Mouse (Mus musculus): ENCODE data around the gene Trmt1l. TPM values are rescaled to one million over a fixed set of nuclear protein-coding genes. Genes with fewer than 3 reads are reported as not detected.
"Not testable (repeated sequence)": the region's sequence is repeated elsewhere in the genome, so short reads cannot be mapped to it uniquely, and the experiment has no call there.

The Trmt1l gene
- total RNA-seq (2021) = 10 to 100 TPM; 12.8 to 12.9 TPM
- long read RNA-seq, experiment 1, transcript Trmt1l-201 (15 exons, 2,749 nt) = major isoform, 6 of 14 reads
- long read RNA-seq, experiment 1, partial matches to known transcripts = 3 of 14 reads
- long read RNA-seq, experiment 1, other reads (novel, unspliced or antisense) = 0 of 14 reads
- long read RNA-seq, experiment 2, transcript Trmt1l-201 (15 exons, 2,749 nt) = major isoform, 19 of 22 reads
- long read RNA-seq, experiment 2, partial matches to known transcripts = 0 of 22 reads
- long read RNA-seq, experiment 2, other reads (novel, unspliced or antisense) = 3 of 22 reads

DNA sequence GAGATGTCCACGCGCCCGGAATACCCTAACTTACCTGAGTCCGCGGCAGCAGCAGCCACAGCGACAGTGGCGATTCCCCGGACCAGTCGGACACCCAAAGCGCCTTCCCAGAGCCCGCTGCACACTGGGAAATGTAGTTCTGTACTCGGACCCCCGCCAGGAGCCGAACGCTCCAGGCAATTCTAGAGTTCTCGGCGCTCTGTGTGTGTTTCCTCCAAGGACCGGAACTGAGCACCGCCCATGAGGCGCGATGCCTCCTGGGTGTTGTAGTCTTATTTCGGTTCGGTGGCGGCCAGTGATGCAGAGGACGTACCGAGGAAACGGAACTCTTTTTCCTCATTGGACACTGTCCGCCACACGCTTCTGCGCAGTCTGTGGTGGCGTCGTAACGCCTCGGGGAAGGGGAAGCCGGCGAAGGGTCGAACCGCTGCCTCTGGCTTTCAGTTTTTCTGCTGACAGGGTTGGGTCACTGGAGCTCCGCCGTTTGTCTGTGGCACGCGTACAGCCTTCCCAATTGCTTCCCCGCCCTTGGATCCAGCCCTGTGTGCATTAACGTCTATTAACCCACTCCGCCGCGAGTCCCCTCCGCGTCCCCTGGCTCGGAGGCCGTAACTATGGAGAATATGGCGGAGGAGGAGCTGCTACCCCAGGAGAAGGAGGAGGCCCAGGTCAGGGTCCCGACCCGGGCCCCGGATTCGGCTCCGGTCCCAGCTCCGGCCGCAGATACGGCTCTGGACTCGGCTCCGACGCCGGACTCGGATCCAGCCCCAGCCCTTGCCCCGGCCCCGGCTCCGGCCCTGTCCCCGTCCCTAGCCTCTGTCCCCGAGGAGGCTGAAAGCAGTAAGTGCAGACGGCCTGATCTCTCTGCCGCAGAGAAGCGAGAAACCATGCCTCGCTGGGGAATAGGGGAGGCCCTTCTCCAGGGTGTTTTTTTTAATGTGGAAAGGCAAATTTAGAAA is at the start of gene Trmt1l, which contains the start of gene Swt1:
Gene Trmt1l, plus strand, starts transcription at position 280 of the 959 bp plus-strand sequence.
Gene Swt1, minus strand, starts transcription at position 193 of the 959 bp plus-strand sequence.
- peak; percentile 99 for DNase-seq

DNA sequence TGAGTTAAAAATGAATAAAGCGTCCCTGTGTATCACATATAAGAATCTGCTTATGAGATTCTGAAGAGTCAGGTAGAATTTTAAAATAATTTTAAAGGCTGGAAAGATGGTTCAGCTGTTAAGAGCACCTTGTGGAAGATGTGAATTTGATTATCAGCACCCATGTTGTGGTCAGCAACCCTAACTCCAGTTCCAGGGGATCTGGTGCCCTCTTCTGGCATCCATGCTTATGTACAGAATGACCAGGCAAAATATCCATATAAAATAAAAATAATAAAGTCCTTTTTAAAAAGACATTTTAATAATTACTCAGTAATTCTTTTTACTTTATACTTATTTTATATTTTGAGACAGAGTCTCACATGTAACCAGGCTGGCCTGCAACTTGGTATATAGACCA is 38.3 kb upstream of the Trmt1l start:
- DNase-seq = no peak

- DNase-seq = no peak
These were observed 18.5 kb upstream of the Trmt1l start for GRCm38 (mm10) chr1:151409827-151410226.

GRCm38 (mm10) chr1:151422178-151422577 is 6.2 kb upstream of the Trmt1l start:
- DNase-seq = no peak

DNA sequence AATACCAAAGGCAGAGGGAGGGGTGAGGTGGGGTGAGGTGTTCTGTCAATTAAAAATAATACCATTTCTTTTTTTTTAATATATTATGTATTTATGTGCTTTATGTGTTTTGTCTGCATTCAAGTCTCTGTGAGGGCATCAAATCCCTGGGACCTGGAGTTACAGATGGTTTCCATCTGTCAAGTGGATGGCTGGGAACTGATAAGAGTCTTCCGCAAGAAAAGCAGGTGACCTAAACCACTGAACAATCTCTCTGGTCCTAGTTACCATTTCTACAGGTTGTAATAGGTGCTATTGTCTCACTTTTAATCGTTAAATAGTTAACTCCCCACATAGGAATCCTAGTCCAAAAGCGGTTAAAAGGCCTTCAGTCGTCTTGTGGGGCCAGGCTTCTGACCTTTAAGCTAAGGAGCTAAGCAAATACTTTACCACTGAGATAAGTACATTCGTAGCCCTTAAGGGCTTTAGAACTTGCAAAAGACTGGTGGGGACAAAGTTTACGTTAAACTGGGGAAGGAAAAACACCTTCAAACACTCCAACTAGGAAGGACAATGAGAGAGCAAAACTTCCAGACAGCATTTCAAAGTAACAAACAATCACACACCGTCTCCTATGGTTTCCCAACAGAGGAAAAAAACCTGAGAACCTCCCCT is 1.3 kb upstream of the Trmt1l start:
- no peak for DNase-seq

DNA sequence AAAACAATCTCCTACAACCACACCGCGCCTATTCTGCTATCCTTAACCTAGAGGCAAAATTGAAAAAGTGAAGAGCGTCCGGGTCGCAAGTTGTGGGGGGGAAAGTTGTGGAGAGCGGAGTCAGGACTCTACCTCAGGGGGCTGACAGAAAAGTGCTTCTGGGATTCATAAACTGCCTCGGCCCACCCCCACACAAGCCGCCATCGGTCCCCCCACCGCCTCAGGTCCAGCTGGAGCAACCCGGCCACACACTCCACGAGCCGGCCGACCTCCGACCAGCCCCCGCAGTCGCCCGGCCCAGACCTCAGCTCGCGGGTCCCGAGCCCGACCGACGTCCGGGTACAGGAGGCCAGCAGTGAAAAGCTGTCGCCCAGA is 467 bp upstream of the Trmt1l start:
- DNase-seq = no peak

GRCm38 (mm10) chr1:151429316-151429715 is 974 bp downstream of the Trmt1l start:
- no peak for DNase-seq

DNA sequence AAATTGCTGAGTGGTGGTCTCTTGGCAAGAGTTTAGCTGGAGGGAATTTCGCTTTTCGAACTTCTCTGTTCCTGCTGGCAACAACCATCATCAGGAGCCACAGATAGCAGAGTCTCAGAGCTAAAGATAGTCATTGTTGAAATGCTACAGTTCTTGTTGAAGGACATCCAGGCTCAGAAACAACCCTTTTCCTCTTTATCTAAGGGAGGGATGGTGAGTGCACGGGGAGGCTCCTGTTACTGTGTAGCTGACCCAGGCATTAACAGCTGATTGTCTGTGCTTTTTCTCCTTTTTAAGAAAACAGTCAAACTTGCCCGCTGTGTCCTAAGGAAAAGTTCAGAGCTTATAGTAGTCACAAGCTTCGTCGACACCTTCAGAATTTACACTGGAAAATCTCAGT is 7.1 kb downstream of the Trmt1l start:
- DNase-seq = no peak

- no peak for DNase-seq
These were observed 21.5 kb downstream of the Trmt1l start for GRCm38 (mm10) chr1:151449866-151450265.

- DNase-seq = no peak
These were observed 22.5 kb downstream of the Trmt1l start for GRCm38 (mm10) chr1:151450851-151451250.

- no peak for DNase-seq
These were observed 23.6 kb downstream of the Trmt1l start for GRCm38 (mm10) chr1:151451946-151452345.

DNA sequence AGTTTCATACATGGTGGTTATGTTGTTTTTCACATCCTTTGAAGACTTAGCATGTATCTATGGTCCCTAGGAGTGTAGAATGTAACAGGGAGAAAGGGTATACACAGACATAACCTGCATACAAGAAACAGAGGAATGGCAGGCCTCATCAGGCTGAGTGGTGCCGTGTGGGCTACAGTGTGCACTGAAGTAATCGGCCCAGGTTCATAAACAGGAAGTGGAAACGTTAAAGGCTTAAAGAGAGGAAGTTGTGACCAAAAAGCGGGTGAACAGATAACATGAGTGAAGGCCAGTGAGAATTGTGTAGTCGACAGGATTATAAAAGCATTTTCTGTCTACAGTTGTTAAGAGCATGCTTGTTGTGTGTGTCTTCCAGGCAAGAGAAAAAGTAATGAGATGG is 28.7 kb downstream of the Trmt1l start:
- DNase-seq = no peak

GRCm38 (mm10) chr1:151461265-151461664 is 32.9 kb downstream of the Trmt1l start:
- no peak for DNase-seq

GRCm38 (mm10) chr1:151464914-151465313 is 36.6 kb downstream of the Trmt1l start:
- DNase-seq = no peak

GRCm38 (mm10) chr1:151466571-151466970 is 38.2 kb downstream of the Trmt1l start:
- DNase-seq = no peak

DNA sequence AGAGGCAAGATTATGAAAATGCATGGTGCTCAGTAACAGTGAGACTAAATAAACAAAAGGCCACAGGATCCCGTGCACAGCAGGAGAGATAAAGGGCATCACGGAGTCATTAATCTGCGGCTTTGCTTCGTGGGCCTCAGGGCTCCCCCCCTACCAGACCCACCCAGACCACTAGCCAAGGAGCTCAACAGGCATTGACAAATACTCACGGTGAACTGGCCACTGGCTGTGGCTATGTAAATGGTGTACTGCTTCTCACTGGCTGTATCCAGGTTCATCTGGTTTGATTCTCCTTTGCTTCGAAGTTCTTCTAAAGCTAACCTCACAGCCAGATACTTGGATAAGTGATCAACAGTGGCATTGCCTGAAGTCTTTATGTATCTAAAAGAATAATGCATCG is 43.1 kb downstream of the Trmt1l start:
- DNase-seq = no peak

GRCm38 (mm10) chr1:151472386-151472785 is 44.0 kb downstream of the Trmt1l start:
- not testable (repeated sequence) for DNase-seq

DNA sequence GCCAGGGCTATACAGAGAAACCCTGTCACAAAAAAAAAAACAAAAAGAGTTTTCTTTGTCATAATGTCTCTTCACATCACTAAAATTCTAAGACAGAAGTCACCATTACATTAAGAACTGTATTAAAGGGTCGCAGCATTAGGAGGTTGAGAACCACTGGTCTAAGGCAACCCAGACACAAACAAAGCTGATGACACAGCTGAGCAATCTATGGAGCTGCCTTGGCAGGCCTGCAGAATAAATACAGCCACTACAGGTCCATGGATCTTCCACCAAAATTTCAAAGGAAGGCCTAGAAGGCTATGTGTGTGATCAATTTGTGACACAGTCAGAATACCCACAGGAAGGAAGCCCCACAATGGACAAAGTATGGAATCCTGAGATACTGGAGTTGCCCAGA is 54.2 kb downstream of the Trmt1l start:
- no peak for DNase-seq

- DNase-seq = no peak
These were observed 55.2 kb downstream of the Trmt1l start for GRCm38 (mm10) chr1:151483568-151483967.

GRCm38 (mm10) chr1:151484754-151485153 is 56.4 kb downstream of the Trmt1l start:
- DNase-seq = no peak

DNA sequence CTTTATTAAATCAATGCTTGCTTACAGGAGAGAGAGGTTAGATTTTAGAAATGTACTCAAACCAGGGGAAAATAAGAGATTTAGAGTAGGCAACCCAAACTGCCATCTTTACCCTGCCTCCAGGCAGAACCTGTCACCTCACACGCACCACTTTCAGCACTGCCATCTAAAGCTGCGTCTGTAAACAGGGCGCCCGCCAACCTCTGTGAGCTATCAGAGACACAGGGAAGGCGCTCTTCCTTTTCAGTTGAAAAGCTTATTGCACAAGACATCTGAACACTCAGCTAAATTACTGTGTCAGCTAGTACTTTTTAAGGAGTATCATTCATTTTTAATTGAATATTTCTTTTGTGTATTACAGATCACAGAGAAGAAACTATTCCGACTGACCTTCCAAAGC is 61.5 kb downstream of the Trmt1l start:
- no peak for DNase-seq

DNA sequence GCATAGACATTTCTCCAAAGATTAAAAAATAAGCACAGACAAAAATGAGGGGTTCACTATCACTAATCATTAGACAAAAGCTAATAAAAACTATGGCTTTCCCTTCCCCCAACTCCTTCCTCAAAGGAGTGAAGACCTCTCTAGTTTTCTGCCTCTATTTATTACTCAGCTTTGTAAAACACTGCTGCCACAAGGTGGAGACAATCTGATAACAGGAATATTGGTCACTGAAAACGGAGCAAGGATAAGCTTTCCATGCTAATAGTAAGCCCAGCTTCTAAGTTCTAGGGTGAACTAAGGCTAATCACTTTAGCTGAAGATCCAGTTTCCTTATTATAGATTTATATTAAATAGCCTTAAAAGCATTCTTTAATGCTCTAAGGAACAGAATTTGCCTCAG is 64.1 kb downstream of the Trmt1l start:
- DNase-seq = no peak

DNA sequence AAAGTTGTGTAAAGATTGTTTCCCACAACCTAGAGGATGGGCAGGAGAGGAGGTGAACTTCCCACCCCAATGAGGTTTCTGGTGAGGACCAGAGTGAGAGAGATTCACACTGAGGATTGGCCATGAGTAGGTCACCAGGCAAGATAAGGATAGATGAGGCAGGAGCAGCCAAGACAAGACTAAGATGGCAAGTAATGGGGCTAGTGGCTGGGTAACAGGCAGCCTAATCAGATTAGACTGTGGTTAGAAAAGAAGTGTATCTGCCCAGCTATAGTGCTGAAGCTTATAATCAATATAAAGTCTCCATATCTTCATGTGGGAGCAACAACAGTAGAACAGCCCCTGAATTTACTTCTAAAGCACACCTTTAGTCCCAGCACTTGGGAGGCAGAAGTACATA is 65.5 kb downstream of the Trmt1l start:
- no peak for DNase-seq
